Mouse (Mus musculus) right cerebral cortex, adult 18-20 months (tissue): Measurements from ENCODE around the gene Sprr2j-ps.

Experiments used
- DNase-seq: peaks from one replicate; pipeline ENCODE4 v3.0.0; 2022; ENCODE audit warnings: mixed read lengths

The Sprr2j-ps gene

DNA sequence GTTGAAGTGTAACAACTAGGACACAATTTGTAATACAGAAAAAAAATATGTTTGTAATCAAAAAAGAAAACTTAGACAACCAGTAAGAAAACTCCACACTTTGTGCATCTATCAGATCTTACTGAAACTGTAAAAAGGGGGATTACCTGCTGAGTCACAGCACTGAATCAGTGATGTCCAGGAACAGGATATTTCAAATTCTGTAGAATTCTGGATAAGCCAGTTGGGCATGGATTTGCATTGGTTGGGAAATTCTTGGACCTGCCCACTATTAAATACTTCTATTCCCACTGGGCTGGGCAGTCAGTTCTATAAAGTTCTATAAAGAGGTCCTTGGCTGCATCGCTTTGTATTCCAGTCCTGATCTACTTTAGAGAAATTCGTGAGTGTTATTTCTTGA, at the start of gene Sprr2j-ps:
Gene Sprr2j-ps (plus strand): TSS at position 301 of the 400 bp plus-strand sequence.
- no peak for DNase-seq

DNA sequence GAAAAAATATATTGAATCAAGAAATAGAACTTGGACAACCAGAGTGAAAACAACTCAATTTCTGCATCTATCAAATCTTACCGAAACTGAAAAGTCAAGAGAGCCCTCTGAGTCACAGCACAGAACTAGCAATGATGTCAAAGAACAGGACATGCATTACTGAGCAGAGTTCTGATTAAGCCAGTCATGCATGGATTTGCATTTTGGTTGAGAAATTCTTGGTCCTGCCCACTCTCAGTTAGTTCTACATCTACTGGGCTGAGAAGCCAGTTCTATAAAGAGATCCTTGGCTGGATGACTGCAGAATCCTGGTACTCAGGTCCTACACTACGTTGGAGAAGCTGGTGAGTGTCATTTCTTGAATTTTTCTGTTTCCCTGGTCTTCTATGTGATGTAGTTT, 44.3 kb upstream of the Sprr2j-ps start:
- no peak for DNase-seq

DNA sequence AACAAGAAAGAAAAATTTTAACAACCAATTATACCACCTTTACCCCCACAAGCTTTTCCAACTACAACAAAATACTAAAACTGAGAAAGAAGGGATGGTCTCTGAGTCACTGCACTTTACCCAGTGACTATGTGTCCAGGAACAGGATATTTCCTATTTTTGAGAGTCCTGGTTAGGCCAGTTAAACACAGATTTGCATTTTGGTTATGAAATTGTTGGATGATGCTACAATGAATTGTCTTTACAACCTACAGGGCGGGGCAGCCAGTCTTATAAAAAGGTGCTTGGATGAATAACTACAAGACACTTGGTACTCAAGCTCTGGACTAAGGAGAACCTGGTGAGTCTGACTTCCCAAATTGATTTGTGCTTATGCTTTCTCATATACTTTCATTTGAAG, 32.5 kb upstream of the Sprr2j-ps start, which contains the start of gene Sprr2h:
Gene Sprr2h (plus strand): TSS at position 301 of the 400 bp plus-strand sequence.
- DNase-seq: no peak

DNA sequence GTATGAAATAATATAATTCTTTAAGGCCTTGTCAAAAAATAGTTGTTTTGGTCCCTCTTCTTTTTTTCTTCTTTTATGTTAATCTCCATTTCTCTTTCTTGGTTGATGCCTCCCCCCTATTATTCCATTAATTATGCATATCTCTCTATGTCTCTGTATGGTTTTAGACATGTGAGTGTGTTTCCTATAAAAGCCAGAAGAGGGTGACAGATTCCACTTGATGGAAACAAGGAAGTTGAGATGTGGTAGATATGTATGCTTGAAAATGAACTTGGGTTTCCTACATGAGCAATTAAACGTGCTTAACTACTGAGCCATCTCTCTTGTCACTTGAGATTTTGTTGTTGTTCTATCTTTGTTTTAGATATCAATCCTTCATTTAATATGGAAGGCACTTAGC, 23.6 kb upstream of the Sprr2j-ps start:
- no peak for DNase-seq

DNA sequence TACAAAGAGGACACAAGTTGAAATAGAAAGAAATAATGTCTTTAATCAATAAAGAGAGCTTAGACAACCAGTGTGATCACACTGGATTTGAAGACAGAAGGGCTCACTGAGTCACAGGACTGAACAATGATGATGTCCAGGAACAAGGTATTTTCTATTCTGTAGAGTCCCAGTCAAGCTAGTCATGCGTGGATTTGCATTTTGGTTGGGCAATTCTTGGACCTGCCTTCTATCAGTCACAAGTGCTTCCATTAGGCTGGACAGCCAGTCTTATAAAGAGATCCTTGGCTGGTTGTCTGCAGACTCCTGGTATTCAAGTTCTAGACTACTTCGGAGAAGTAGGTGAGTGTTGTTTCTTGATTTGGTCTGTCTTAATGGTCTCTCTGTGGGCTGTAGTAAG, 10.2 kb upstream of the Sprr2j-ps start, which contains the start of gene Sprr2i:
Gene Sprr2i (plus strand): TSS at position 301 of the 400 bp plus-strand sequence.
- DNase-seq: no peak

DNA sequence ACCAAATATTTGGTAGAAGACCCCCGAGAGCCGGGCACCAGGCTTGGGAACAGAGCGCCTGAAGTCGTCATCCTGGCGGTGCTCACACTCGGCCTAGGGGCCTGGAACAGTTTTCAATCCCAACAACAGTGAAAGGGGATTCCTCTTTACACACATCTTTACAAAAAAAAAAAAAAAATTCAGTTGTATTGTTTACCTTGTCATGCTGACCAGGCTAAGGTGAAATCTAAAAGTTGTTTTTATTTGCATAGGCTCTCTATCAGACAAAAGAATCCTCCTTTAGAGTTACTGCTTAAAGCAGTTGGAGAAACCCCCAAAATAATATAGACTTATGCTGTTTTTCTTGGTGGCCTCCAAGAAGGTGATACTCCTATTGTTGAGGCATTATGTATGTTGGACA, 11.4 kb downstream of the Sprr2j-ps start, which contains the start of gene Gm9774:
Gene Gm9774 (minus strand): TSS at position 101 of the 400 bp plus-strand sequence.
- no peak for DNase-seq

DNA sequence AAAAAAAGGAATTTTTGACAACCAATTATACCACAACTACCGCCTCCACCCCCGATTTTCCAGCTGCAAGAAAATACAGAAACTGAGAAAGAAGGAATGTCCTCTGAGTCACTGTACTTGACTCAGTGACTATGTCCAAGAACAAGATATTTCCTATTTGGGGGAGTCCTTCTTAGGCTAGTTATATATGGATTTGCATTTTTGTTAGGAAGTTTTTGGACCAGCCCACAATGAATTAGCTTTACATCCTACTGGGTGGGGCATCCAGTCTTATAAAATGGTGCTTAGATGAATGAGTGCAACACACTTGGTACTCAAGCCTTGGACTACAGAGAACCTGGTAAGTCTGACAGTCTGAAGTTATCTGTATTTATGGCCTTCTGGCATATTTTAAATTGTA, 14.4 kb downstream of the Sprr2j-ps start, which contains the start of gene Sprr2k:
Gene Sprr2k (plus strand): TSS at position 301 of the 400 bp plus-strand sequence.
- no peak for DNase-seq

DNA sequence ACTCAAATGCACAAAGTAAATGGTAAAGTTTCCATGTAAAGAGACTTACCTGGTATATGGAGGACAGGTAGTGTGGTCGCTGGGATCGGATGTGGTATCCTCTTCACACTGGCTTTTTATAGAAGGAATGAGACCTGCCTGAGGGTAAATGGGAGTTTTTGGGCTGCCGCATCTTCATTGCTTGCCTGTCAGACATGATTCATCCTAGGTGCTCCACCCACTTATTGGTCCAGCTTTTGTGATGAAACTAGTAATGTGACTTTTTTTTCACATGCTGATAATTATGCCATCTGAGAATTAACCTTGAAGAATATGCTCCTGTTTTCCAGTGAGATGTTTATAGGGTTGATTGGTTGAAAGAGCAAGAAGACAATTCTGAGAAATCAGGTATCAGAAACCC, 20.8 kb downstream of the Sprr2j-ps start, which contains the start of gene Sprr1b:
Gene Sprr1b (minus strand): TSS at position 101 of the 400 bp plus-strand sequence.
- DNase-seq: no peak

DNA sequence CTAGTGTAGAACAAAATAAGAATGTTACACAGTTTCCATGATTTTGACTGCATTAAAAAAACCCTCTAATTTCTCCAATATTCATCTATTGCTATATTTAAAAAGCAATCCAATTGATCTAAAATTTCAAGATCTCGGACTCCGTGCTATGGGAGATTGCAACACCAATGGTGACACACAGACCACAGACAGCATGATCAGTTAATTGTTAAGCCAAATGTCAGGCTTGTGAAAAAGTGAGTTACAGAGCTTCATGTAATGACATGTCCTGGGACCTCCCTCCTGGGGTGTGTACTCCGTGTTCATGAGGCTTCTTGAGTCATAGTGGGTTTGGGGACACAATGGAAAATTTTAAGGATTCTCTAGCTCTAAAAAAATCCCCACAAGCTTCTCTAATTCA, 22.3 kb downstream of the Sprr2j-ps start:
- DNase-seq: no peak

DNA sequence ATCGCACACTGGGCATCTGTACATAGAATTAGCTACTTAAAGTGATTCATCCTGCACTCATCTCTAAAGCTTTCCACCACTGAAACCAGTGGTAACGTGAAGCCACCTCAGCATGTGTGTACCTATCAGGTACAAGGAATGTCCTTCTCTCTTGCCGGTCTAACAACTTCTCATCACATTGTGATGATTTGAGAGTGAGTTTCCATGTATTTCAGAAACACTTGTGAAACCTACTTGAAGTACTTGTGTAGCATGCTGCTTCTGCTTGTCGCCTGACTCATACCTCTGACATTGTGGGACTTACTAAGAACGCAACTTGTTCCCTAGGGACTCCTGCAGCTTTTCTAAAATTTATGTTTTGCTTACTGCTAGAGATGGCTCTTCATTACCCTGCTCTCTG, 37.3 kb downstream of the Sprr2j-ps start:
- no peak for DNase-seq

DNA sequence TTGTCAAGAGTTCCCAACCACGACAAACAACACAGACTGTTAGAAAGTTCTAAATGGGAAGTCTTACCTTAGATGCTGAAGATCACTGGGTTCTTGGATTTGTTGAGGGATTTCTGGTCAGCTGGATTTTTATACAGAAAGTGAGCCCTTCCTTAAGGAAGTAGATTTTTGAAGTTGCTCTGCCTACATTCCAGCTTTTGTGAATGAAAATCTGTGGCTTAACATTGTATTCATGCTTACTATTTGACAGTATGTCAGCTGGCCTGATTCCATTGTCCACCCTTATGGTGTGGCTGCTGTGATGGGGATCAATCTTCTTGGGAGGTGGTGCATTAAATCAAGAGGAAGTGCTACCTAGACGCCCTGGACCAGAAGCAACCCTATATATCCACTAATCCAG, 40.7 kb downstream of the Sprr2j-ps start, which contains the start of gene Sprr3:
Gene Sprr3 (minus strand): TSS at position 101 of the 400 bp plus-strand sequence.
- no peak for DNase-seq

DNA sequence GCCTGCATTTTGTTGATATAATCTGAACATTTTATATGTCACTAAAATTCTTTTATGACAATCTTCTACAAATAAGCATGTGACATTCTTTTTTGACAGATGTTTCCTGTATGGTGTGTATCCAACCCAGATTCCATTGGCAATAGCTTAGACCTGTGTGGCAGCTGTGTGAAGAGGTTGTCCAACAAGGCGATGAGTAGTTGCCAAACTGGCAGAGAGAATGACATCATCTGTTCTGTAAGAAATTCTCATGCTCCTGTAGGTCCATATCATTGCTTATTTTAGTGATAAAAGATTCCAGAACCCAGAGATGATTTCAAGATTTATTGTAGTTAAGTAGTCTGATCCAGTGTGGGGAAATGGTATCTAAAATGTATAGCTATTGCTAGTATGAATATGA, 48.7 kb downstream of the Sprr2j-ps start:
- no peak for DNase-seq

DNA sequence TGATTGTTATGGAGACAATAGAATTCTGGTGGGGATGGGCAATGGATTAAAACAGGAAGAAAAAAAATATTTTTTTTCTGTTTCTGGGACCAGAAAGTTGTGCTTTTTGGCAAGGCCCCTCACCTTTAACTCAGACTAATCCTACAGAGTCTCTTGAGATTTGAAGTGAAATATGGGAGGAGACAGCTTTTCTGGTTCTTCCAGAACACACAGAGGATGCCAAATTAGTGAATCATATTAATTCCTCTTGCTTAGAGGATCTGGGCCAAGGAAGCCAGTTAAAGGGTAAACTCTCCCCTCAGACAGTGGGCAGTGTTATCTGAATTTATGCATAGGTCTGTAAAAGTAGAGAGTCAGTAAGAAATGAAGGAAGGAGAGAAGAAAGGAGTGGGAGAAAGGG, 49.5 kb downstream of the Sprr2j-ps start:
- DNase-seq: no peak
